Mouse (Mus musculus) layer of hippocampus, postnatal 14 days (tissue): ENCODE data around the gene Tas1r1. TPM values are rescaled to one million over a fixed set of nuclear protein-coding genes. Genes with fewer than 3 reads are reported as not detected.

Source experiments
- DNase-seq, 2 experiments: peaks; one replicate each; pipeline ENCODE4 v3.0.0; 2021 to 2022; ENCODE audit warnings: low spot score in 2 of 2, mixed read lengths in 1 of 2
- total RNA-seq, 2 experiments: library from RNA; stranded (reverse); gene quantifications; 2 replicates each; pipeline ENCODE4 v1.2.3; 2021

Tas1r1 gene
- total RNA-seq, 2 experiments from 2014 or later = 0.38 to 0.92 TPM

DNA sequence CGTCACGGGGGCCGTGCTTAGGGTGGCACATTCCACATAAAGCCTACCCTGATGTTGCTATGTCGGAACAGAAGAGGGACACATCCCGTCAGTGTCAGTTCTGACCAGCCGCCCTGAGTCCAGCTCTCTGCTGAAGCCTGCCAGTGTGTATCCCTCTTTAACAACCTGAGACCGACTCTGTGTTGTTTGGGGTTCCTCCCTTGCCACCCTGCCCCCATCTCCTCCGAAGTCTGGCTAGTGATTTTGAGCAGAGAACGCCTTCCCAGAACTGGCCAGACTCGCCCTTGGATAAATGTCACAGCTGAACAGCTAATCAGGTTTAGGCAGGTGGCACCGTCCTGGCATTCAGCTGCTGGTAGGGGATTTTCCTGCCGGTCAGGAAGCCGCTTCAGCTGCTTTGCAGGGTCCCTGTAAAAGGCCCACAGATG, 27.6 kb downstream of the Tas1r1 start:
- DNase-seq = no peak

DNA sequence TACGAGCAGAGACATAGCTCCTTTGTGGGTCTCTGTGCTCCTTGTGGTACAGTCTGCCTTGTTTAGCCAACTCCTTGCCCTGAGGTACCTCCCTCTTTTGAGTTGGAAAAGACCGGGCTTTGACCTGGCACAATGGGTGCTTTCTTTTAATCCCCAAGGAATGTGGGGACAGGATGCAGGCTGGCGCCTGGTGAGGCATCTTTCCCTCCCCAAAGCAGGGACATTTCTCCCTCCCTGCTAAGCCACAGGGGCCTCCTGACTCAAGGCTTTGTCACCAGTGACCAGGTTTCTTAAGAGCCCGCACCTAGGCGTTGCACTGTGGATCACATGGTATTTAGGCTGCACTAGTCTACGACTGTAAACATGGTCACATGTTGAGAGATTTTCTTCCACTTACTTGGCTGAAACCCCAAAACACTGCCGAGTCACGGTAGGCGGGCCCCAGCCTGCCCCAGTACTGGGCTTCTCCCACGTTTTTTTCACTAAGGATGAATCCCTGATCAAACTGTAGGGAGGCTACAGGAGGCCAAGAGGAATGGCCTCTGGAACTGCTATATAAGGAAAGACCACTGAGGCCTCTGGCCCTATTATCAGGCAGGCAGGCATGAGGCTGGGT, 28.2 kb downstream of the Tas1r1 start:
- DNase-seq = no peak

DNA sequence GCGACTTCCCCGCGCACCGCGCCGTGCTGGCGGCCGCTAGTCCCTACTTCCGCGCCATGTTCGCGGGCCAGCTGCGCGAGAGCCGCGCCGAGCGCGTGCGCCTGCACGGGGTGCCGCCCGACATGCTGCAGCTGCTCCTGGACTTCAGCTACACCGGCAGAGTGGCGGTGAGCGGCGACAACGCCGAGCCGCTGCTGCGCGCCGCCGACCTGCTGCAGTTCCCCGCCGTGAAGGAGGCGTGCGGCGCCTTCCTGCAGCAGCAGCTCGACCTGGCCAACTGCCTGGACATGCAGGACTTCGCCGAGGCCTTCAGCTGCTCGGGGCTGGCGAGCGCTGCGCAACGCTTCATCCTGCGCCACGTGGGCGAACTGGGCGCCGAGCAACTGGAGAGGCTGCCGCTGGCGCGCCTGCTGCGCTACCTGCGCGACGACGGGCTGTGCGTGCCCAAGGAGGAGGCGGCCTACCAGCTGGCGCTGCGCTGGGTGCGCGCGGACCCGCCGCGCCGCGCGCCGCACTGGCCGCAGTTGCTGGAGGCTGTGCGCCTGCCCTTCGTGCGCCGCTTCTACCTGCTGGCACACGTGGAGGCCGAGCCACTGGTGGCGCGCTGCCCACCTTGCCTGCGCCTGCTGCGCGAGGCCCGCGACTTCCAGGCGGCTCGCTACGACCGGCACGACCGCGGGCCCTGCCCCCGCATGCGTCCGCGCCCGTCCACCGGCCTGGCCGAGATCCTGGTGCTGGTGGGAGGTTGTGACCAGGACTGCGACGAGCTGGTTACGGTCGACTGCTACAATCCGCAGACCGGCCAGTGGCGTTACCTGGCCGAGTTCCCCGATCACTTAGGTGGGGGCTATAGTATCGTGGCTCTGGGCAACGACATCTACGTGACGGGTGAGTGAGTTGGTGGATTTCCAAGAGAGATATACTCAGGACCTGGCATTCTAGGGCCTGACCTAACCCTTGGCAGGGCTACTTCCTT, 29.0 kb downstream of the Tas1r1 start:
- DNase-seq = peak; percentile 69 to 87

DNA sequence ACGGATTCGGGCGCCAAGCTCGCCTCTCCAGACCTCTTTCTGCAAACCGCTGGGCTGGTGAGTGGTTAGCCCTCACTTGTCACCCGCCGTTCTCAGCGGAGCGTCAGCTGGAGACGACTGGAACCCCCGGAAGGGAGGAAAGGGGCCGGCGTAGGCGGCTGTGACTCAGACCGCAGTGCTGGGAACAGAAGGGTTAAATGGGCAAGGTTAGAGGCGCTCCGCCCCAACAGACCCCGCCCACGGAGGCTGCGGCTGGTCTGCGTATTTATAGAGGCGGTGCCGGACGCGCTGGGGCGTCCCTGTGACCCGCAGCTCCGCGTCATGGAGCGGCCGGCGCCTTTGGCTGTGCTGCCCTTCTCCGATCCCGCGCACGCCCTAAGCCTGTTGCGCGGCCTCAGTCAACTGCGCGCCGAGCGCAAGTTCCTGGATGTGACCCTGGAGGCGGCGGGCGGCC, 29.7 kb downstream of the Tas1r1 start, which contains the start of gene Klhl21:
Klhl21 (plus strand) TSS at position 182 of the 454 bp plus-strand sequence.
- DNase-seq = peak; percentile 91 to 94

DNA sequence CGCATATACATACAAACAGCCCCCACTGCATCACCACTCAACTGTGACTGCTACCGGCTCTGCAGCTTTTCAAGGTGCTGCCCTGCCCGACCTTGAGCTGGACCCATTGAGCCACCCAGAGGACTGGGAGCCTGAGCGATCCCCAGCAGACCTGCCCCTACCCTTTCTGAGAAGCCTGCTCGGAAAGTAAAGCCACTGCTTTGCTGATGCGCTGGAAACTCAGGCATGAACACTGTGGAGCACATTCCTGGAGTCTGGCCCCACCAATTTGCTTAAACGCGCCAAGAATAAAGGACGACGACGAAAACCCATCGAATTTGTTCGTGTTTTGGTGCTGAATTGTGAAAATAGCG, 30.2 kb downstream of the Tas1r1 start:
- DNase-seq = no peak

DNA sequence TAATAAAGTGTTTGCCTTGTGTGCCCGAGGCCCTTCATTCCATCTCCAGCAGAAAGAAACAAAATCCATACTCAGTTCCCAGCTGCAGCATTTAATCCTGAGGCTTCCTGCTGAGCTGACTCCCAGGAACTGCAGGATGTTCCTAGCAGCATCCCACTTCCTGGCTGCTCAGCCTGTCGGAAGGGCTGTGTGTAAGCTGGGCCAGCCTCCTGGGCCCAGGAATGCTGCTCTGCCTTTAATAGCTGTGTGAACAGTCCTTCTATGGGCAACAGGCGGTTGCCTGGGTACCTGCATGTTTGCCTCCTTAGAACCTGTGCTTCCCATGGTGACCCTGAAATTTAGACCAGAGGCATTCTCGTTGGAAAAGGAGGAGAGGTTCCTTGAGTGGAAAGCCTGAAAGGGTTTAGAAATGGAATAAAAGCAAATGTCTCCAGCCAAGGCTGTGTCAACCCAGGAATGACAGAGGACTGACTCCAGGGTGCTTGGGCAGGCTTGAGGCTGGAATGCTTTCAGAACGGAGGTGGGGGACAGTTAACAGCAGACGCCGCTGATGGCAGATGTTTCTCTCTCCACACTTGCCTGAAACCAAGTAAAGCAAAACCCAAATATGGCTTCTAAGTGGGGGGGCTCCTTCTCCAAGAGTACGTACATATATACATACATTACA, 30.8 kb downstream of the Tas1r1 start:
- DNase-seq = no peak

DNA sequence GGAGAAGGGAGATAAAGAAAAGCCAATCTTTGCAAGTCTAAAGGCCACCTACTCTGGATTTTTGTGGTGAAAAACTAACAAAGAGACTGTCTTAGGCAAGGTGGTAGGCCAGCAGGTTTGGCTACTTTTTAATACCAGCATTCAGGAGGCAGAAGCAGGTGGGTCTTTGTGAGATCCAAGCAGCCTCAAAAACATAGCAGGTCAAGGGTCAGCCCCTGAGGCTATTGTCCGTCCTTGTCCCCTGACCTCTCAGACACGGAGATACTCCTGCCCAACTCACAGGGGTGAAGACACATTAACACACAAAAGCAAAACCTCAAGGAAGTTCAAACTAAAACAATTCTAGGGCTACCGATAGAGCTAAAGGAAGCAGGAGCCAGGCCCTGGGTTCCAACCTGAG, 31.6 kb downstream of the Tas1r1 start:
- no peak for DNase-seq

DNA sequence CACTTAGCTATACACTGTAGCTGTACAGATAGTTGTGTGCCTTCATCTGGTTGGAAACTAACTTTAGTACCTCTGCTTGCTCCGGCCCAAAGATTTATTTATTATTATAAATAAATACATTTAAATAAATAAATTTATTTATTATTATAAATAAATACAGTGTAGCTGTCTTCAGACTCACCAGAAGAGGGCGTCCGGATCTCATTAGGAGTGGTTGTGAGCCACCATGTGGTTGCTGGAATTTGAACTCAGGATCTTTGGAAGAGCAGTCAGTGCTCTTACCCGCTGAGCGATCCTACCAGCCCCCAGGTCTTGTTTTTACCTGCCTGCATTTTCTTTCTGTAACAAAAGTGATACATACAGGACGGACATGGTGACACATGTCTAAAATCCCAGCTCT, 32.2 kb downstream of the Tas1r1 start:
- DNase-seq = no peak

DNA sequence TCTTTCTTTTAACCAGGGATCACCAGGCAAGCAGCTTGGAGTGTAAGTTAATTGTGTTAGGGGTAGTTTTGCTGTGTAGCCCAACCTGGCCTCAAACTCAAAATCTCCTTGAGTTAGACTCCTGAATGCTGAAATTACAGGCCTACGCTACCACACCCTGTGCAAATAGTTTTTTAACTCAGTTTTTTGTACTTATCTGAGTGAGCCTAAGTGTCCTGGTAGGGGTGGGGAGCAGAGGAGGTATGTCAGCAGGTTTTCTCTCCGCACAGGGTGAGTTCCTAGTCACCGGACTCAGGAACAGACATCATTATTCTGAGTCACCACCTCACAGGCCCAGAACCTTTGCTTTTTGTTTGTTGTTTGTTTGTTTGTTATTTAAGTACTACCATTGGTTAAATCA, 36.3 kb downstream of the Tas1r1 start:
- DNase-seq = no peak

DNA sequence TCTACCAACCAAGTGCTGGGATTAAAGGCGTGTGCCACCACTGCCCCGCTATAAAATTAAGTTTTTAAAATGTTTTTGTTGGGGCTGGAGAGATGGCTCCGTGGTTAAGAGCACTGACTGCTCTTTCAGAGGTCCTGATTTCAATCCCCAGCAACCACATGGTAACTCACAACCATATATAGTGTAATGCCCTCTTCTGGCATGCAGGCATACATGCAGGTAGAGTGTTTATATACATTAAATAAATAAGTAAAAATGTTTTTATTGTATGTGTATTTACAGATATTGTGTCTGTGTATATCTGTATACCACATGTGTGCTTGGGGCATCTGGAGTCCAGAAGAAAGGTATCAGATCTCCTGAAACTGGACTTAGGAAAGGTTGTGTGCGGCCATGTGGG, 37.0 kb downstream of the Tas1r1 start:
- no peak for DNase-seq

DNA sequence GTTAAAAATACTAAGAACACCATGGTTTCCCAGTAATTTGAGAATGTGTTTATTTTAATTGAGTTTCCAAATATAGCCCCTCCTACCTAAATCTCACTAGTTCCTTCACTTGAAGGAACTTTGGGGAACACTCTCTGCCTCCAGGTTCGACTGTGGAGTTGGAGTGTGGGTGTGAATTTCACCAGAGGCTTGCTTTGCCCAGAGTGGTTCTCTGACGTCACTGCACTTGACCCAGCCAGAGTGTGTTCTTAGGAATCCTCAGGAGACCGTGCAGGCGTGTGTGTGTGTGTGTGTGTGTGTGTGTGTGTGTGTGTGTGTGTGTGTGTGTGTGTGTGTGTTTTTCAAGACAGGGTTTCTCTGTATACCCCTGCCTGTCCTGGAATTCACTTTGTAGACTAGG, 37.5 kb downstream of the Tas1r1 start:
- DNase-seq = no peak

DNA sequence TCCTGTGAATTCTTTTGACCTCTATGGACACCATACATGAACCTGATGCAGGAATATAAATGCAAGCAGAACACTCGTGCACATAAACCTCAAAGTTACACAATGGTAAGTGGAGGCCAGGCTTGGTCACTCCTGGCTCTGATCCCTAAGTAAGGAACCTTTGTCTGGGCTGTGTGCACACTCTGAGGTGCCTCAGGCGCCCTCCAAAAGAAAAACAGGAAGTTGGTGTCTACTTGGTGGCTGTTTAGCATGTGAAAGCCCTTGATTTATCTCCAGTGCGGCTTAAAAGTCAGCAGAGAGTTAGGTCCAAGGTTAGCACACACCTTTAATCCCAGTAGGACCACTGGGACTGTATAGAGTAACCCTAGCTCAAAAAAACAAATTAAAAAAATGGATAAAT, 38.9 kb downstream of the Tas1r1 start:
- no peak for DNase-seq

DNA sequence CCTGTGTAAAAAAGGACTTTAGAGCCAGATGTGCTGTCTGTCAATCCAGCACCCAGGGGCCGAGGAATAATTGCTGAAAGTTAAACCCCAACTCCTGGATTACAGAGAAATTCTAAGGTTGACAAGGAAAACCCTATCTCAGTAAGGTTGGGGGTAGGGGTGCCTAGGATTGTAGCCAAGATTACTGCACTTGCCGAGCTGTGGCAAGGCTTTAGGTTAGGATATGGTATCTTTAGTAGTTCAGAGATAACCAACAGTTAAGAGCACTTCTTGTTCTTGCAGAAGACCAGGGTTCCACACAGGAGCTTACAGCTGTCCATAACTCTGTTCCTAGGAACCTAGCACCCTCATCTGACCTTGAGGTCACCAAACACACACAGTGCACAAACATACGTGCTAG, 40.7 kb downstream of the Tas1r1 start:
- DNase-seq = no peak

DNA sequence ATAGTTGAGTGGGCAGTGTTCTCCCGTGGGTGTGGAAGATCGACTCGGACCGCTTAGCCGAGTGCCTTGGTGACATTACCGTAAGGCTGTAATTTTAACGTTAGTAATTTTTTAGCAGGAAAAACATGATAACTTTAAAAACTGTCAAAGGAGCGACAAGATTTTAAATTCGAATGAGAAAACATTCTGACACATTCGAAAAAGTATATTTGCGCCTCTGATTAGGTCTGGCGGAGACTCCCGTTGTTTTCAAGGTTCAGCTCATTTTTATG, 41.5 kb downstream of the Tas1r1 start:
- no peak for DNase-seq

DNA sequence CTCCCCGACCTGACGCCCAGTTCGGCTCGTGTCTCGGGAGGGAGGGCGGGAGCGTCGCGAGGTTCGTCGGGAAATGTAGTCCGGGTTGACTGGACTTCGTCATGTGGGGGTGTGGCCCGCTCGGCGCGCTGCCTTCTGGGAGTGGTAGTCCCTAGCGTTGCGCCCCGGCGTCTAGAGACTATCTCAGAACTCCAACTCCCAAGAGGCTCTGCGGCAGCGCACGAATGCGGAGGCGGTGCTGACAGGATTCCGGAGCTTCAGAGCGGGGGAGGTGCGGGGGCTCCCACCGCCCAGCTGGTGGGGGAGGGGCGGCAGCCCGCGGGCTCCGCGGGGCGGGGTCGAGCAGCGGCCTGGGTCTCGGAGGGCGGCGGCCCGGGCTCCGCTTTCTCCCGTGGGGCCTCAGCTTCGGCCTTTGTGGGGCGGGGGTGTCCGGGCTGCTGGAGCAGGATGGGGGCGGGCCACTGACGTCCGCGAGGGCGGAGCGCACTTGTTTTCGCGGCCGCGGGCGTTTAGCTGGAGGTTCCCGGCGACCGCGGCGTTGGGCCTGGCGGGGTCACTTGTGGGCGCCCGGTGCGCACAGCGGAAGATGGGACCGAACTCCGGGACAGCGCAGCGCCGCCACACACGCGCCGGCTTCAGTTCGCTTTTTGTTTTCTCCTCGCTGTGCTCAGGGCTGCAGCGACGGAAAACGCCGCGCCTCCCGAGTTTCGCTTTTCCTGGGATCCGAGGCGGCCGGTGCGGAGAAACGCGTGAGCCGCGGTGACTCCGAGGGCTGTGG, 42.0 kb downstream of the Tas1r1 start, which contains the start of gene Phf13:
Phf13 (minus strand) TSS at position 86 of the 778 bp plus-strand sequence.
- peak; percentile 98 to 99 for DNase-seq

DNA sequence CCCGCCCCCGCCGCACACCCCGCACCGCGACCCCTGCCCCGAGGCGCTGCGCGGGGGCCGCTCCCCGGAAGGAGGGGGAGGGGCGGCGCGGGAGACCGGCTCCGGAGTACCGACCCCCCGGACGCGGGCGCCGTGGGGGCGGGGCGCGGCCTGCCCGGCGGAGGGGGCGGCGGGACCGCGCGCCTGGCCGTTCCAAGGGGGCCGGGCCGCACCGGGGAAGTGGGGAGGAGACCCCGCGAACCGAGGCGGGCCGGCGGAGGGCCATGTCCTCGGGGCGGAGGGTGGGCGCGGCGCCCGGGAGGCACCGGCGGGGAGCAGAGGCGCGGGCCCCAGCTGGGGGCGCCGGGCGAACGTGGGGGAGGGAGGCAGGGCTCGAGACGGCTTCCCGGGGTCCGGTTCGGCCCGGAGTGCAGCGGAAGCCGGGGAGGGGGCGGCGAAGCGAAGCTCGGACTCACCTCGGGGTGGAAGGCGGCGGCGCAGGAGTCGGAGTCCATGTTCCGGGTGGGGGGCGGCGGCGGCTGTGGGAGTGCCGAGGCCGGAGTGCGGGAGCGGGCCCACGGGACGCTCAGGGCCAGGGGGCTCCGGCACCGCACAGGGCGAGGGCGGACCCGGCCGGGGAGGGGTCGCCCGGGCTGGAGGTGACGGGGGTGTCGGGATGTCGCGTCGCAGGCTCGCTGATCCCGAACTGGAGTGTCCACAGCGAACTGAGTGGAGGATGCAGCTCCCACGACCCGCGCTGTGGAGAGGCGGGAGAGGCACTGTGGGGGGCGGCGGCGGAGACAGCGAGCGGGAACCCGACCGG, 42.8 kb downstream of the Tas1r1 start:
- no peak for DNase-seq

DNA sequence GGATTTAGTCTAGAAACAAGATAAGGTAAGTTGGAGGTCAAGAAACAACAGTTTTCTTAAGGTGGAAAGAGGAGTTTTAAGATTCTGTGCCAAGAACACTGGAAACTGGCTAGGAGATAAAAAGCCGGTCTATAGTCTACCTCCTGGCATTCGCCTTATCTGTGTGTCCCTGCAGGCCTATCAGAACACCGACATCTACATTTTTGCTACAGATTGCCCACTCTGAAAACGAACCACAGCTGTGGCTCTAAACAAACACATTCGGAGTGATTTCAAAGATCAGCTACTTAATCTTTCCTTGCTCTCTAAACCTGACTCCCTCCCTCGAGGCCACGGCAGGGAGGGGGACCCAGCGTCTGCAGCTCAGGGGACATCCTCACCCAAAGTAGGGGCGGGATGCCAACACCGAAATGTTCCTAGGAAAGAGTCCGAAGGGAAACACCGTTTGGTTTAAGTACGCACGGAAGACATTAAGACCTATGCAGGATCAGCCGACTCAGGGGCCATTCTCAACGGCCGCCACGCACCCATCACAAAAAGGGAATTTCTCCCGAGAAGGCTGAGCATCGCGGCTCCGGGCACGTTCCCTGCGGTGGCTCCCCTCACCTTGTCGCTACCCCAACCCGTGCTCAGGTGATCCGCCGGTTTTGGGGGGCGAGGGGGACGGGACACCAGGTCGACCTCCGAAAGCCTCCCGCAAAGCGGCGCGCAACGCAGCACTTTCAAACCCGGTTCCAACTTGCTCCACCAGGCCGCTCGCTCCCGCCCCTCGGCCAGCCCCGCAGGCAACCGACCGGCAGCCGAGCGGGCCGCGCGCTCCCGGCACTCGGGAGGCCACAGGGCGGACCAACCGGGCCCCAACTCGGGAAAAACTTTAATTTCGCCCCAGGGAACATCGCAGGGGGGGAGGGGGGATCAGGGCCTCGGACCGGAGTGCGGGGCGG, 43.9 kb downstream of the Tas1r1 start:
- no peak for DNase-seq

DNA sequence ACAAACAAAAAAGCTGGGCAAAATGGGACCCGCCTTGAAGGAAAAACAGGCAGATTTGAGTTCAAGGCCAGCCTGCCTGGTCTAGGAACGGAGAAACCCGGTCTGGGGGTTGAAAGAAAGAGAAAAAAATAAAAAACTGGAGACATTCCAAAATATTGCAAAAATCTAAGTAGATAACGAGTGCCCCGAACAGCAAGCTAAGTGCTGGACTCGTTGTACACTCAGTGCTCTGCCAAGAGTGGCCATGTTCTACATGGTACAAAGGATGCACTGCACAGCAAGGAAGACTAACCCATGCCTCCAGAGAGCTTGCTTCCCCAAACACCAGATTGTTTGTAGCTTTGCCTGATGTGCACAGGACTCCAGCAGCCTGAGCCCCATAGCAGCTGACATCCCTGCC, 45.3 kb downstream of the Tas1r1 start:
- DNase-seq = no peak

DNA sequence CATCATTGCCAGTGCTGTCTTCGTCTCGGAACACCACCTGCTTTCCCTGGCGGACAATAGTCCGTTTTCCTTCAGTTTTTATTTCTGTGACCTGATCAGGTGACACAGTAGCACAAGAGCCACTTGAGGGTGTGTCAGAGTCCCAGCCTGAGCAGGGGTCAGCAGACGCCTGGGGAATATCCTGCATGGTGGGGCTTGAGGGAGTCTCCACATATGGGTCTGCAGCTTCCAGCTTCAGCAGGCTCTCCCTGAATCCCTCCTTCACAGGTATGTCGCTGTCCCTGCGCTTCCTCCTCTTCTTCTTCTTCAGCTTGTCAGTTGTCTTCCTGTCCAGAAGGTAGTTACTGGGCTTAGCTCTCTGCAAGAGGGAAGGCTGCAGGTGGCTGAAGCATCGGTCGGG, 46.3 kb downstream of the Tas1r1 start:
- no peak for DNase-seq
